Mouse (Mus musculus) forebrain, embryonic 14.5 days (tissue): ENCODE results near the gene Avpr1b. TPM values are rescaled to one million over a fixed set of nuclear protein-coding genes. Genes with fewer than 3 reads are reported as not detected.
"Not testable (repeated sequence)": the region's sequence is repeated elsewhere in the genome, so short reads cannot be mapped to it uniquely, and the experiment has no call there.

ENCODE experiments used
- ATAC-seq: fragments of 200-750 bp; cut with Nextera tagmentation; 2 replicates; pipeline ENCODE4 v1.8.0; 2017; ENCODE audit warnings: mild to moderate bottlenecking, moderate library complexity
- DNase-seq: peaks from one replicate; pipeline ENCODE4 v3.0.0-alpha.2; 2015; ENCODE audit warnings: low spot score
- H3K27ac ChIP-seq: fragments of 300-500 bp; sonication (generic); 2 replicates; pipeline ENCODE4 v1.5.1; 2014; ENCODE audit warnings: low read depth, mild to moderate bottlenecking, control low read depth, low read length, moderate library complexity
- H3K27me3 ChIP-seq: fragments of 300-500 bp; sonication (generic); replicated peaks from 2 replicates; pipeline ENCODE4 v1.6.1; 2014; ENCODE audit warnings: low read length, control low read depth, mixed read lengths; ENCODE audit not compliant: control insufficient read depth, insufficient read depth
- H3K36me3 ChIP-seq: fragments of 300-500 bp; sonication (generic); 2 replicates; pipeline ENCODE4 v1.6.1; 2014; ENCODE audit warnings: low read length, control low read depth; ENCODE audit not compliant: control insufficient read depth, insufficient read depth
- H3K4me1 ChIP-seq: fragments of 300-500 bp; sonication (generic); 2 replicates; pipeline ENCODE4 v1.6.1; 2014; ENCODE audit warnings: antibody characterized with exemption, low read length, control low read depth; ENCODE audit not compliant: control insufficient read depth, insufficient read depth
- H3K4me2 ChIP-seq: fragments of 300-500 bp; sonication (generic); 2 replicates; pipeline ENCODE4 v1.6.1; 2014; ENCODE audit warnings: mild to moderate bottlenecking, control low read depth, low read length
- H3K4me3 ChIP-seq: fragments of 300-500 bp; sonication (generic); 2 replicates; pipeline ENCODE4 v1.5.1; 2014; ENCODE audit warnings: low read depth, low read length, control low read depth
- H3K9ac ChIP-seq: fragments of 300-500 bp; sonication (generic); 2 replicates; pipeline ENCODE4 v1.6.1; 2014; ENCODE audit warnings: mild to moderate bottlenecking, low read length, control low read depth, moderate library complexity
- H3K9me3 ChIP-seq: fragments of 300-500 bp; sonication (generic); replicated peaks from 2 replicates; pipeline ENCODE4 v1.6.1; 2016; ENCODE audit warnings: low read length, control low read depth, mixed read lengths; ENCODE audit not compliant: control insufficient read depth
- WGBS: fragments of 180-500 bp; shearing (Covaris S2); extraction: QIAGEN DNeasy Blood & Tissue Kit; methylation state at CpG from one replicate; pipeline ENCODE4 v1.1.7; 2014; 5-methylcytosine and 5-hydroxymethylcytosine counted together
- polyA plus RNA-seq: library from polyadenylated mRNA; unstranded; fragments of >200 nt; fragmentation: Nextera tagmentation; extraction: Ambion mirVana; gene quantifications from 2 replicates; pipeline ENCODE4 v1.2.1, GENCODE M21; 2014

Avpr1b gene
- polyA plus RNA-seq, 1 experiment from 2014 or later: not detected

DNA sequence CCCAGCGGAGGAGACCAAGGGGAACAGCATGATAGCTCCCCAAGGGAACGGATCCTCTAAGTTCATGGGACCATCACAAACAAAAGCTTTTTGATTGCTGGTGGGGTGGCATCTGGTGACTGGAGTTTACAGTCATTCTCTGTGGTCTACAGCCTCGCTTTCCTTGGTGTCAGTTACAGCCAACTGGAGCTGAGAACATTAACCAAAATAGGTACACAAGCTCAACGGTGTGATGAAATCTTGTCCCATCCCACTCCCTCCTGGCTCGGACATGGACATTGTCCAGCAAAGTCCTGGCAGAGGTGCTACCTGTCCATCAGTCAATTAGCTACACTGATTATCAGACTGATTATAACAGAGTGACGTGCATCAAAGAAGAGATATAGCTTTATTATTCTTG is 15.6 kb downstream of the Avpr1b start:
- DNase-seq (no peak), ATAC-seq (no peak)
- H3K4me3 ChIP-seq: no peak overlapping the region
- H3K4me1 ChIP-seq: no peaks in the 10 kb centered on the region
- H3K9me3 ChIP-seq: 0 out of 2 replicates have a peak, but pooled peaks cover 2% of the 10 kb centered on the region
- no peaks in the 10 kb centered on the region for H3K27me3 ChIP-seq
- H3K27ac ChIP-seq: no peak overlapping the region
- 86% methylated on average over 6 of the region's 6 CpGs for WGBS
- H3K36me3 ChIP-seq: no peaks in the 10 kb centered on the region
- no peak overlapping the region for H3K9ac ChIP-seq
- H3K4me2 ChIP-seq: no peak overlapping the region

DNA sequence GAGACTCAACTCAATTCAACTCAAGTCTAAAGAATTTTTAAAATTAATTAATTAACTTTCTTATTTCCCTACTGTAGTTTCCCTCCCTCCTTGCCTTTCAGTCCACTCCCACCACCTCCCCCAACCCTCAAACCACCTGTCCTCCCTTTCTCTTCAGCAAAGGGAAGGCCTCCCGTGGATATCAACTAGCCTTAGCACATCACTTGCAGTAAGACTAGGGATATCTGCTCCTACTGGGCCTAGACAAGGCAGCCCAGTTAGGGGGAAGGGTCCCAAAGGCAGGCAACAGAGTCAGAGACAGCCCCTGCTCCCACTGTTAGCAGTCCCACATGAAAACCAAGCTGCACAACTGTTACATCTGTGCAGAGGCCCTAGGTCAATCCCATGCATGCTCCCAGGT is 17.1 kb downstream of the Avpr1b start:
- Histone ChIP-seq H3K27me3 (no peaks in the 10 kb centered on the region), H3K27ac (no peak overlapping the region), H3K4me2 (no peak overlapping the region), H3K36me3 (no peaks in the 10 kb centered on the region), H3K9ac (no peak overlapping the region), H3K4me1 (no peaks in the 10 kb centered on the region), H3K4me3 (no peak overlapping the region), H3K9me3 (0 out of 2 replicates have a peak, but pooled peaks cover 4% of the 10 kb centered on the region)
- WGBS: 63% methylated on average over 1 of the region's 1 CpGs
- DNase-seq: no peak
- ATAC-seq: no peak

DNA sequence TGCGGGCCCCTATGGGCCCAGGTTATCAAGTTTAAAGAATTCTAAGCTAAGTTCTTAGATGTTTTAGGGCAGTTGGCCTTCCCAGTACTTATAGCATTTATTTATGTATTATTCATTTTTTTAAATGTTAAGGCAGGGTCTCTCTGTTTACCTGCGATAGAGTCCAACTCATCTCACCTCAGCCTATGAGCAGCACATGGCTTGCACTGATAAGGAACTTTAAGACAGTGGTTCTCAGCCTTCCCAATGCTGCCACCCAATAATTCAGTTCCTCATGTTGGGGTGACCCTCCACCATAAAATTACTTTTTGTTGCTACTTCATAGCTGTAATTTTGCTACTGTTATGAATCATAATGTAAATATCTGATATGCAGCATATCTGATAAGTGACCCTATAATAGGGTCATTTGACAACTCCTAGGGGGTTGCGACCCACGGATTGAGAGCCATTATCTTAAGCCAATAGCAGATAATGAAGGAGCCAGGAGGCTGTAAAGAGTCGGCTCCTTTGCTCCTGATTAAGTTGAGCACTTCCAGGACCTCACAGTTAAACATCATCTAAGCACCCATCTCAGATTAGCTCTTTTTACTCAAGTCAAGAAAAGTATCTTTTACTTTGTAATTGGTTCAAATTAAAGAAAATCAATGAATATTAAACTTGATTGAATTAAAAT is 17.6 kb downstream of the Avpr1b start:
- Histone ChIP-seq H3K27ac (no peak overlapping the region), H3K4me2 (no peak overlapping the region), H3K4me3 (no peak overlapping the region), H3K27me3 (no peaks in the 10 kb centered on the region), H3K4me1 (no peaks in the 10 kb centered on the region), H3K9me3 (0 out of 2 replicates have a peak, but pooled peaks cover 4% of the 10 kb centered on the region), H3K36me3 (no peaks in the 10 kb centered on the region), H3K9ac (no peak overlapping the region)
- WGBS: 84% methylated on average over 5 of the region's 5 CpGs
- ATAC-seq: no peak
- DNase-seq: no peak

DNA sequence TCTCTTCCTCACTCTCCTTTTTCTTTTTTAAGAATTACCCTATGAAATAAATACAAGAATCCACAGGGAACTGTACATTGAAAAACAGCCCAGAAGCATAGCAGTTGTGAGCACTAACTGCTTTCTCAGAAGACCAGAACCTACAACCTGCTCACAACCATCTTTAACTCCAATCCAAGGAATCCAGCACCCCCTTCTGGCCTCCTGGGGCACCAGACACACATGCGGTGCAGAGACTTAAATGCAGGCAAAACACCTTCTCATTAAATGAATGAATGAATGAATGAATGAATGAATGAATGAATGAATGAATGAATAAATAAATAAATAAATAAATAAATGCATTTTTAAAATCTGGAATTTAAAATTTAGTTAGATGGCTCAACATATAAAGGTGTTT is 19.5 kb downstream of the Avpr1b start:
- Histone ChIP-seq H3K36me3 (no peaks in the 10 kb centered on the region), H3K27ac (no peak overlapping the region), H3K27me3 (no peaks in the 10 kb centered on the region), H3K9ac (no peak overlapping the region), H3K9me3 (0 out of 2 replicates have a peak, but pooled peaks cover 4% of the 10 kb centered on the region), H3K4me3 (no peak overlapping the region), H3K4me2 (no peak overlapping the region), H3K4me1 (no peaks in the 10 kb centered on the region)
- DNase-seq (no peak), ATAC-seq (no peak)
- 75% methylated on average over 1 of the region's 1 CpGs for WGBS

DNA sequence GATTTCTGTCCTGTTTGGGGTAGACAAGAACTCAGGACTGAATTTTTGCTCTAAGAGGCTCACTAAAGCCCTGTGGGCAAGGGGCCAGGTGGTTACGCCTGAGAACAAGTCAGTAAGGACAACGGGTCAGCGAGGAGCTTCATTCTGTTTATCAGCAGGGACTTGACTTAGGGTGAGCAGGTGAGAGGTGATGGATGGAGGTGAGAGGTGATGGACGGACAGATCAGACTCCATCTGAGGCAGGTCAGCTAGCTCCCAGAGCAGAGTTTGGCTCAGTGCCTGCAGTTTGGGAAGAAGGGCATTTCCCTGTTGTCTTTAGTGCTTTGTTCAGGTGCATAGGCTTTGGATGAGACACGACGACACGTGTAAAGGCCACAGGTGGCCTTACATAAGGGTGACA is 20.3 kb downstream of the Avpr1b start:
- WGBS: 92% methylated on average over 7 of the region's 7 CpGs
- ATAC-seq (no peak), DNase-seq (no peak)
- H3K36me3 ChIP-seq: no peaks in the 10 kb centered on the region
- H3K27ac ChIP-seq: no peak overlapping the region
- no peak overlapping the region for H3K4me3 ChIP-seq
- H3K4me1 ChIP-seq: no peaks in the 10 kb centered on the region
- H3K4me2 ChIP-seq: no peak overlapping the region
- 0 out of 2 replicates have a peak, but pooled peaks cover 4% of the 10 kb centered on the region for H3K9me3 ChIP-seq
- H3K27me3 ChIP-seq: no peaks in the 10 kb centered on the region
- no peak overlapping the region for H3K9ac ChIP-seq

DNA sequence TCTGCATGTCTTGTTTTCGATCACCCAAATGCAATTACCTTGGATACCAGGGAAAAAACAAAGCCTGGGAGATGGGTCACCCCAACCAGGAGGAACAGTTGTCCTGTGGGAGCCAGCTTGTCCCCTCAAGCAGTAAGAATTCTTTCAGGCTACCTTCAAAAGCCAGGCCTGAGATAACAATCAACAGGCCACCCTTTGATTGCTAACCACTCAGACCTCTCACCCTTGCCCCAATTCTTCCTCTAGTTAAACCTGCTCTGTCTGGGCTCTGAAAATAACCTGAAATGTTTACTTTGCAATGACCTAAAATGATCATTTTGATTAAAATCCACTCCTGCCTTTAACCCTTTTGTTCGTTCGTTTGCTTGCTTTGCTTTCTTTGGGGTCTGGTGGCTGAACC is 24.6 kb downstream of the Avpr1b start:
- no peak overlapping the region for H3K4me2 ChIP-seq
- H3K9ac ChIP-seq: no peak overlapping the region
- no peaks in the 10 kb centered on the region for H3K27me3 ChIP-seq
- no peaks in the 10 kb centered on the region for H3K4me1 ChIP-seq
- no peak for DNase-seq
- H3K27ac ChIP-seq: no peak overlapping the region
- H3K36me3 ChIP-seq: no peaks in the 10 kb centered on the region
- H3K4me3 ChIP-seq: no peak overlapping the region
- 0 out of 2 replicates have a peak, but pooled peaks cover 4% of the 10 kb centered on the region for H3K9me3 ChIP-seq
- no peak for ATAC-seq
- WGBS: 94% methylated on average over 3 of the region's 3 CpGs

DNA sequence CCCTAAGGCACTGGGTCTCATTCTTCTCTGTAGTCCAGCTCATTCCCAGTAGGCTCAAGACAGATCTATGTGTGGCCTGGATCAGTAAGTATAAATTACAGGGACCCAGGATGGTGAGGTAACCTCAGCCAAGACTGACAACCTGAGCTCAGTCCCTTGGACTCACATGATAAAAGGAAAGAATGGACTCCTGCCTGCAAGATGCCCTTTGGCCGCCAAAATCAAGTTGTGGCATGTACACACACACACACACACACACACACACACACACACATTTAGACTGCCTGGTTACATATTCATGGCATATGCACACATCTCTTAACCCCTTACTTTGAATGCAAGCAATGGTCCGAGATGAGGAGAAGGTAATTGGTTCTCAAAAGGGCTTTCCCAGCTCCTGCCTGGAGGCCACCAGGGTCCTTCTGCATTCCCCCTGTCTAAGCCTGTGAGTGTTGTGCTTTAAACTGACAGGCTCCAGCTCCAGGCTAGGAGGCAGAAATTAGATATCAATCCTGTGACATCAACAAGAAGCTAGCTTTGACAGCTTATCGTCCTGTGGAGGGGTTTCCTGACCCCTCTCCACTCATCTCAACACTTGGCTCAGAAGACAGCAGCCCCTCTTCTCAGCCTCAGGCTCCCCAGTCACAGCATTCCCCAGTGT is 25.3 kb downstream of the Avpr1b start:
- Histone ChIP-seq H3K36me3 (no peaks in the 10 kb centered on the region), H3K27me3 (no peaks in the 10 kb centered on the region), H3K9me3 (0 out of 2 replicates have a peak, but pooled peaks cover 4% of the 10 kb centered on the region), H3K27ac (no peak overlapping the region), H3K4me1 (no peaks in the 10 kb centered on the region), H3K4me2 (no peak overlapping the region), H3K9ac (no peak overlapping the region), H3K4me3 (no peak overlapping the region)
- WGBS: 76% methylated on average over 3 of the region's 3 CpGs
- DNase-seq: no peak
- no peak for ATAC-seq

DNA sequence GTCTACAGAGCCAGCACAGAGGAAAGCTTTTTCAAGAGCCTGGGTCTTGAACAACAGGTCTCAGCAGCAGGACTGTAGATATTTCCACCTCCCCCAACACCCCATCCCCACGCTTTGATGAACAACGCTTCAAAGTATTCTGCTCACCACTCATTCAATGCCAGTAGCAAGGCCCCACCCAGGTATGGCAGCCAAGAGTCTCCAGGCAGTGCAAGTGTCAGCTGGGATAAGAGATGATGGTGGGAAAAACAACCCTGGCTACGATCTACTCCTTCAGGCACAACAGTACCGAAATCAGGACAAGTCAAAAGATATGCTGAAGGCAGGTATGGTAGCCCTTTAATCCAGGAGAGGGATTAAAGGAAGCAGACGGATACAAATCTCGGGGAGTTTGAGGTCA is 27.2 kb downstream of the Avpr1b start:
- Histone ChIP-seq H3K27me3 (no peaks in the 10 kb centered on the region), H3K27ac (no peak overlapping the region), H3K4me3 (no peak overlapping the region), H3K36me3 (no peaks in the 10 kb centered on the region), H3K9me3 (no peaks in the 10 kb centered on the region), H3K4me1 (no peaks in the 10 kb centered on the region), H3K9ac (no peak overlapping the region), H3K4me2 (no peak overlapping the region)
- no peak for DNase-seq
- no peak for ATAC-seq
- WGBS: 92% methylated on average over 6 of the region's 6 CpGs

DNA sequence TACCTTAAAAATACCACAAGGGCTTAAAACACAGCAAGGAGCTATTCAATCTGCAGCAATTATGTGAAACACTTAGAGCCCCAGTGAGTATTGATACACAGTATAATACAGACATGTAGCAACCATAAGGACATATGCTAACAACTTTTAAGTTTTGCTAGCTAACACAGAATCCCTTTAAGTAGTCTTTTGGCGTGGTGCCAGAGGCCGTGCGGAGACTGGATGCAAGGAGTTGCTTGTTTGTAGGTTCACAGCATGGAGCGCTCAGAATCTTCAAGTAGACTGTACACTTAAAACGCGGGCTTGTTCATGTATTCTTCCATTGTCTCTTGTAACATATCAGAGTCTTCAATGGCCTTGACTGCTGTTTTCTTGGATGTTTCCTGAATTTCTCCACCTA is 33.2 kb downstream of the Avpr1b start:
- WGBS: 19% methylated on average over 6 of the region's 6 CpGs
- H3K9me3 ChIP-seq, H3K27ac ChIP-seq, H3K36me3 ChIP-seq, H3K4me2 ChIP-seq, H3K4me3 ChIP-seq, H3K9ac ChIP-seq, H3K4me1 ChIP-seq, H3K27me3 ChIP-seq, ATAC-seq: not testable (repeated sequence)
- DNase-seq: peak; percentile 61
